Mouse (Mus musculus) small intestine, adult 2 months (tissue): ENCODE data around the gene Gstm4.

Experiments used
- CTCF ChIP-seq: fragments of 200-500 bp; IDR thresholded peaks from 2 replicates; pipeline ENCODE4 v1.5.1; 2012; ENCODE audit warnings: low read depth, mild to moderate bottlenecking, control low read depth, inconsistent platforms, low read length, moderate library complexity, mixed read lengths; ENCODE audit not compliant: insufficient replicate concordance, insufficient read length; ENCODE audit errors: extremely low read depth
- POLR2A ChIP-seq: fragments of 200-500 bp; IDR thresholded peaks from 2 replicates; pipeline ENCODE4 v1.6.1; 2012; ENCODE audit warnings: low read depth, mild to moderate bottlenecking, control low read depth, inconsistent platforms, low read length, moderate library complexity

- no peak for TF ChIP-seq POLR2A
- no peak for TF ChIP-seq CTCF
Observed at GRCm38 (mm10) chr3:108086470-108086979, 41.8 kb upstream of the Gstm4 start, which contains the start of gene Ampd2.
